Mouse (Mus musculus): ENCODE results near the gene Cd59b. TPM values are rescaled to one million over a fixed set of nuclear protein-coding genes. Genes with fewer than 3 reads are reported as not detected.

Cd59b gene
- polyA plus RNA-seq, 1 experiment, result 3.5 TPM

DNA sequence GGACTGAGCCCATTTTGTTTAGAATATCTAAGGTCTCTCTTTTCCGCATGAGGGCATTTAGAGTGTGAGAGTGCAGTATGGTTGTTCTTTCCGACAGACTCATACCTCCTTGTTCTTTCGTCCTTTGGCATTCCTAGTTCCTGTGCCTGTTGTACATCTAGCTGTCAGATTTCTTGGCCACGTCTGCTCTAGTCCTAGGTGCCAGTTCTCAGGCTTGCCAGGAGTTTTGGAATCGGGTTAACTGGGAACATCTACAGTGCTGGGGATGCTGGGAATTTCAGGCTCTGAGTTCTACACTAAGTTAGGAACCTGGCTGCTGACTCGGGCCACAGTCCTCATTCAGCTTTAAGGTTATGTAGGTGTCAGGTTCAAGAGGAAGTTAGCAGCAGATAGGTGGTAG, 34.1 kb upstream of the Cd59b start:
- TF ChIP-seq CTCF (IDR thresholded peaks at IDR 0.05; ENCODE audit: borderline replicate concordance, insufficient read depth, low read length) (no peak), POLR2A (IDR thresholded peaks at IDR 0.05; ENCODE audit: low read depth, low read length) (no peak)
- no peak overlapping the region for H3K4me3 ChIP-seq (ENCODE audit: insufficient read depth, low read length)
- H3K27ac ChIP-seq (ENCODE audit: insufficient read depth, low read length), result no peak overlapping the region
- no peaks in the 10 kb centered on the region for H3K4me1 ChIP-seq (ENCODE audit: control insufficient read depth, insufficient read depth, low read length)

DNA sequence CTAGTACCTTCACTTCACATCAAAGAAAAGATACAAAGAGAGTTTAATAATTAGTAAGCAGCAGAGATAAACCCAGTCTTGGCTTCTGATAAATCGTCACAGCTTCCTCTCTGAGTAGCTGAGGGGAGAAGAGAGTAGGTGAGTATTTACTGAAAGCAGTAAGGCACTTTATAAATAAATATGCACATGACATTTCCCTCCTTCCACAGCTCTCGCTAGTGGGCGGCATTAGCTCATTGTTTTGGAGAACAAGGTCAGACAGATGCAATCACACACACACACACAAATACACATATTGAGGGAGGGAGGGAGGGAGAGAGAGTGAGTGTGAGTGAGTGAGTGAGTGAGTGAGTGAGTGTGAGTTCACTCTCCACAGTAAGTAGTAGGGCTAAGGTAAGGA, 33.3 kb upstream of the Cd59b start:
- Histone ChIP-seq H3K4me3 (ENCODE audit: insufficient read depth, low read length) (no peak overlapping the region), H3K27ac (ENCODE audit: insufficient read depth, low read length) (no peak overlapping the region), H3K4me1 (ENCODE audit: control insufficient read depth, insufficient read depth, low read length) (no peaks in the 10 kb centered on the region)
- TF ChIP-seq POLR2A (IDR thresholded peaks at IDR 0.05; ENCODE audit: low read depth, low read length) (no peak), CTCF (IDR thresholded peaks at IDR 0.05; ENCODE audit: borderline replicate concordance, insufficient read depth, low read length) (no peak)

DNA sequence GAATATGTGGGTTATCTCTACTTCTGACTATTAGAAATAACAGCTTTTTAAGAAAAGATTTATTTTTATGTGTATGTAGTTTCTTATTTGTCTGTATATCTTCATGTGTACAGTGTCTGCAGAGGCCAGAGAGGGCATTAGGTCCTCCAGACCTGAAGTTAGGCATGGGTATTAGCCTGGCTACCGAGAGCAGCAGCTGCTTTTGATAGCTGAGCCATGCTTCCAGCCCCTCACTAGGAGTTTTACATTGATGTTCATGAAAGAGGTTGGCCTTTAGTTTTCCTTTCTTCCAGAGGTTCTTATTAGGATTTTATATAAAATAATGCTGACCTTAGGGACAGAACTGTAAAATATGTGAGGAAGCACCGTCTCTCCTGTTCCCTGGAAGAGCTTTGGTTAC, 31.4 kb upstream of the Cd59b start:
- H3K4me1 ChIP-seq (ENCODE audit: control insufficient read depth, insufficient read depth, low read length), result no peaks in the 10 kb centered on the region

DNA sequence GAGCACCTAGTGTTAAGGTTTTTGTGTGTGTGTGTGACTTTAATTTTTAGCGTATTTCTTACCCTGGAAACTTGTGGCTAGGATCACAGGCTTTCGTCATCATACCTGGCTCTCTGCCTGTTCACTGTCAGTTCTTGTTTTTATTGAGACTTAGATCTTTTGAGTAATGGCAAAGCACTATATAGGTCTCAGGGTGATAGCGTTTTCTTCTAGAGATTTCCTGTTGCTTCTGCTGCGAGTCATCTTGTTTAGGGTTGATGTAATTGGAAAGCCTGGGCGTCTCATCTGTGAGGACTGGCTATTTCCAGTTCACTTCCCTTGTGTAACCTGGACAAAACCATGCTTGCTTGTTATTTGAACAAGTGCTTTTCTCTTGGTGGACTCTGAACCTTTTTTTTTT, 28.0 kb upstream of the Cd59b start:
- Histone ChIP-seq H3K4me3 (ENCODE audit: insufficient read depth, low read length) (no peak overlapping the region), H3K4me1 (ENCODE audit: control insufficient read depth, insufficient read depth, low read length) (no peaks in the 10 kb centered on the region), H3K27ac (ENCODE audit: insufficient read depth, low read length) (no peak overlapping the region)
- TF ChIP-seq POLR2A (IDR thresholded peaks at IDR 0.05; ENCODE audit: low read depth, low read length) (no peak), CTCF (IDR thresholded peaks at IDR 0.05; ENCODE audit: borderline replicate concordance, insufficient read depth, low read length) (no peak)

More for the DNA sequence above, 31.4 kb upstream of the Cd59b start:
- Histone ChIP-seq H3K27ac (ENCODE audit: insufficient read depth, low read length) (no peak overlapping the region), H3K4me3 (ENCODE audit: insufficient read depth, low read length) (no peak overlapping the region)
- TF ChIP-seq CTCF (IDR thresholded peaks at IDR 0.05; ENCODE audit: borderline replicate concordance, insufficient read depth, low read length), result no peak

DNA sequence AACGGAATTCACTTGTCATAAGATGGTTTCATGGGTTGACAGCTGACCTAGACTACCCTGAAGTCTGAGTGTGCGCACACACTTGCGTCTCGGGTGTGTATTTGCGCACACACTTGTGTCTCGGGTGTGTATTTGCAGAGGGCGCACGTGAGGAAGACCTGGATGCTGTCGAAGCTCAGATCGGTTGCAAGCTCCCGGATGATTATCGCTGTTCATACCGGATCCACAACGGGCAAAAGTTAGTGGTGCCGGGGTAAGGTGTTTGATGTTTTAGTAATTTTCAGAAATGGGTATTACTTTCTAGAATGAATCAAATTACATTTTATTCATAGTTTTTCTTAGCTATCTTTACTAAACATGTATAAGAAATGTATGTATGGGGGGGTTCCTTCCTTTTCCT, 26.9 kb upstream of the Cd59b start:
- H3K4me1 ChIP-seq (ENCODE audit: control insufficient read depth, insufficient read depth, low read length), result no peaks in the 10 kb centered on the region
- TF ChIP-seq CTCF (IDR thresholded peaks at IDR 0.05; ENCODE audit: borderline replicate concordance, insufficient read depth, low read length) (no peak), POLR2A (IDR thresholded peaks at IDR 0.05; ENCODE audit: low read depth, low read length) (no peak)
- H3K27ac ChIP-seq (ENCODE audit: insufficient read depth, low read length), result no peak overlapping the region
- no peak overlapping the region for H3K4me3 ChIP-seq (ENCODE audit: insufficient read depth, low read length)

DNA sequence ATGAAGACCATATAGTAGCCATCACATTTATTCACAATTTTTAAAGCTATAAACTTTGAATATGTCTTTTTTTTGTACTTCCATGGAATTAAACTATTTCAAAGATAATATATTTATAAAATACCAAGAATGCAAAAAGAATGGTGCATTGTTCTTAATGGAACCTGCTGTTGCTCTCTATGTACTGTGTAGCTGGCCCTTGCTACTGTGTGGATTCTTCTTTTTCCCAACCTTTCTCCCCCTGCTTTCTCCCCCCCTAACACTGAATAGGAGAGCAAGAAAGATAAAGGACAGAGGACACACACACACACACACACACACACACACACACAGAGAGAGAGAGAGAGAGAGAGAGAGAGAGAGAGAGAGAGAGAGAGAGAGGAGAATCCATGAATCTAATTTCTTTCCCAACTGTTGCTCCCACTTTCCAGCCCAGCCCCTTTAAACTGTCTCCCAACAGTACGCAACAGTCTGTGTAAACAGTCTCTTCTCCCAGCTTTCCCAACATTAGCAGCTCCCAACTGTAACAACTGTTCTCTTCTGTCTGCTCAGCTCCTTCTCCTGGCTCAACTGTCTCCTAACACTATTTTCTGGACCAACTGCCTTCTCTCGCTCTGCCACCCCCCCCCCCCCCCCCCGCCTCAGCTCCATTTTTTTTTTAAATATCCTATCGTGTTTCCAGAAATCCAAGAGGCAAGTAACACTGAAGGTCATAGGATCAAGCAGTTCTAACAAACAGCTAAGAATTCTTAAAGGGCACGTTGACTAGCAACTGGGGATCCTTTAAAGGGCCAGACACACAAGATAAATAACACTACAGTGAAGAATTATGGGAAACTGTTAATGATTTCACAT, 25.8 kb upstream of the Cd59b start:
- H3K4me1 ChIP-seq (ENCODE audit: control insufficient read depth, insufficient read depth, low read length), result no peaks in the 10 kb centered on the region
- H3K4me3 ChIP-seq (ENCODE audit: insufficient read depth, low read length), result no peak overlapping the region
- no peak for TF ChIP-seq POLR2A (IDR thresholded peaks at IDR 0.05; ENCODE audit: low read depth, low read length)
- TF ChIP-seq CTCF (IDR thresholded peaks at IDR 0.05; ENCODE audit: borderline replicate concordance, insufficient read depth, low read length), result no peak
- H3K27ac ChIP-seq (ENCODE audit: insufficient read depth, low read length), result no peak overlapping the region

DNA sequence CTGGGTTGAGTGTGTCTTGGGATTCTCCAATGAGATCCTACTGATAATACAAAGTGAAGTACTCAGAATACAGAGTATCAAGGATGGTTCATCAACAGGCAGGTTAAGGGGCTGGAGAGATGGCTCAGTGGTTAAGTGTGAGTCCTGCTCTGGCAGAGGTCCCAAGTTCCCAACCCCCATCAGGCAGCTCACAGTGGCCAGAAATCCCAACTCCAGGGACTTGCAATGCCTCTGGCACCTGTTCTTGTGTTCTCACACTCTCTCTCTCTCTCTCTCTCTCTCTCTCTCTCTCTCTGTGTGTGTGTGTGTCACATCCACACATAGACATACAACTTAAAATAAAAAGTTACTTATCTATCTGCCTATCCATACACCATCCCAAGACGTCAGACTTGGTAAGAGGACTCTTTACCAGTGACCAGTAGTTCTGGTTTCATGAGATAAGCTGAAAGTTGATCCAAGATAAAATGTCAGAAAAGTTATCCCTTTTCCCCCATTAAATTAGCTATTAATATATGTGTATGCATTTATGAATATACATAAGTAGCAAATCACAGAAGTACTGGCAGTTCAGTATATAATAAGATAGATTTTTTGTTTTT, 25.1 kb upstream of the Cd59b start:
- TF ChIP-seq POLR2A (IDR thresholded peaks at IDR 0.05; ENCODE audit: low read depth, low read length) (no peak), CTCF (IDR thresholded peaks at IDR 0.05; ENCODE audit: borderline replicate concordance, insufficient read depth, low read length) (no peak)
- no peak overlapping the region for H3K27ac ChIP-seq (ENCODE audit: insufficient read depth, low read length)
- H3K4me1 ChIP-seq (ENCODE audit: control insufficient read depth, insufficient read depth, low read length), result no peaks in the 10 kb centered on the region
- no peak overlapping the region for H3K4me3 ChIP-seq (ENCODE audit: insufficient read depth, low read length)

DNA sequence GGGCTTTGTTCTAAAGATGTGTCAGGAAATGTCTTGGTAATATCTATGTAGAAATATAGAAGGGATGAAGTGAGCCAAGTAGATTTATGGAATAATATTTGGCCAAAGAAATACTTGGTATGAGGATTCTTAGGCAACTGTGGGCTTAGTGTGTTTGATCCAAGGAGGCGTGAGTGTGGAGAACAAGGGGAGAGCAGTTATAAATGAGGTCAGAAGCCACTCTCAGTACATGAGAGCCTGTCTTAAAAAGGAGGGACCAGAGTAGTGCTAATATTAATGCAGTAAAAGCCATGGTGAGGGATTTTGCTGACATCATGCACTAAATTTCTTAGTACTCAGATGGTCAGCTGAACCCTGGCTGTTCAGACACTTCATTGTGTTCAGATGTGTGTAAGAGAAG, 11.3 kb upstream of the Cd59b start:
- Histone ChIP-seq H3K4me3 (ENCODE audit: insufficient read depth, low read length) (no peak overlapping the region), H3K4me1 (ENCODE audit: control insufficient read depth, insufficient read depth, low read length) (no peaks in the 10 kb centered on the region), H3K27ac (ENCODE audit: insufficient read depth, low read length) (no peak overlapping the region)
- TF ChIP-seq POLR2A (IDR thresholded peaks at IDR 0.05; ENCODE audit: low read depth, low read length), result no peak
- TF ChIP-seq CTCF (IDR thresholded peaks at IDR 0.05; ENCODE audit: borderline replicate concordance, insufficient read depth, low read length), result no peak

DNA sequence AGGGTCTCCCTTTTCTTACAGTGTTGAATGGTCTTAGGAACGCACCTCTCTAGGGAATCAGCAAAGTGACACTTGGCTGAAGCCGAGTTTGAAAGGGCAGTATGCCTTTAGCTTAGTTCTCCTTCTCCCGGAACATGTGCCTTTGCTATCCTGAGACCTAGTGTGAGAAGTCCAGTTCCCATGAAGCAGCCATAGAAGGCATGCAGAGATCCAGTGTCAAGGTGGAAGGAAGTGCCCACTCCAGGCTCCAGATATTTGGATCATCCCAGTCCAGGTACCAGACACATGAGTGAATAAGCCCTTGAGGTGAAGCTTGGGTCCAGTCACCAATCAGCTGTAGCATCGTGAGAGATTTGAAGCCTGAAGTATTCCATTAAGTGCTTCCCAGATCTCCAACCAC, 10.7 kb upstream of the Cd59b start:
- Histone ChIP-seq H3K27ac (ENCODE audit: insufficient read depth, low read length) (no peak overlapping the region), H3K4me1 (ENCODE audit: control insufficient read depth, insufficient read depth, low read length) (no peaks in the 10 kb centered on the region), H3K4me3 (ENCODE audit: insufficient read depth, low read length) (no peak overlapping the region)
- TF ChIP-seq CTCF (IDR thresholded peaks at IDR 0.05; ENCODE audit: borderline replicate concordance, insufficient read depth, low read length), result no peak
- no peak for TF ChIP-seq POLR2A (IDR thresholded peaks at IDR 0.05; ENCODE audit: low read depth, low read length)

DNA sequence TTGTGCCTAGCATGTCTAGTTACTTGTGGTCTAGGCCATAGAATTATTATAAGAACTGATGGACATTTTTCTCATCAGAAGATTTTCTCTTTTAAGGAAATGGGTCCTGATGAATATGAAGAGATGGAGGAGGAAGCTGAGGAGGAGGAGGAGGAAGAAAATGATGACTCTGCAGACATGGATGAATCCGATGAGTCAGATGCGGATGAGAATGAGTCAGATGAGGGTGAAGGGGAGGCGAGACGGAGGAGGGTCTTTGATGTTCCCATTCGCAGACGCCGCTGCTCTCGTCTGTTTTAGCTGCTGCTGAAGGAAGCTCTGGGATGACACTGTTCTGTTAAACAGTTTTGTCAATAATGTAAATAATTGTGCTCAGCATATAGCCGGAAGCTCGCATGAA, 9.9 kb upstream of the Cd59b start:
- H3K4me3 ChIP-seq (ENCODE audit: insufficient read depth, low read length), result no peak overlapping the region
- TF ChIP-seq CTCF (IDR thresholded peaks at IDR 0.05; ENCODE audit: borderline replicate concordance, insufficient read depth, low read length), result no peak
- no peak overlapping the region for H3K27ac ChIP-seq (ENCODE audit: insufficient read depth, low read length)
- no peaks in the 10 kb centered on the region for H3K4me1 ChIP-seq (ENCODE audit: control insufficient read depth, insufficient read depth, low read length)
